Comparison of ENCODE assay signal across 23 mouse cellular contexts in genomic region chr6:20741240-20741639, GRCm38 (mm10).
"Had no signal": no experiment of that assay in that cellular context is flagged by ENCODE, and none has a peak within 500 bp of the region (broad histone marks: within the 10 kb centered on the region; RNA-seq: fewer than 3 reads in every experiment).

No protein-coding gene starts in this region.

- H3K4me3 ChIP-seq: heart, embryonic 10.5 days; heart, embryonic 12.5 days; hindbrain, embryonic 15.5 days; kidney, embryonic 15.5 days; left cerebral cortex, adult 2 months; limb, embryonic 10.5 days; limb, embryonic 12.5 days; liver, embryonic 13.5 days; liver, embryonic 15.5 days had no signal

- H3K27me3 ChIP-seq: heart, embryonic 12.5 days; hindbrain, embryonic 15.5 days; kidney, embryonic 15.5 days; limb, embryonic 12.5 days; liver, embryonic 13.5 days; liver, embryonic 15.5 days had no signal

- DNase-seq: gastrocnemius, postnatal 25 days; heart, adult 18-20 months; heart, postnatal 10 days; heart, postnatal 4 days; kidney, adult 11 months; kidney, adult 2 months; kidney, adult 9 months; kidney, postnatal 14 days; kidney, postnatal 36 days; layer of hippocampus, adult 9-11 months; liver; liver, embryonic 13.5 days had no signal

- H3K4me2 ChIP-seq: heart, embryonic 12.5 days; hindbrain, embryonic 15.5 days; kidney, embryonic 15.5 days; limb, embryonic 12.5 days; liver, embryonic 11.5 days; liver, embryonic 13.5 days; liver, embryonic 15.5 days had no signal

- H3K27ac ChIP-seq: heart, embryonic 10.5 days; hindbrain, embryonic 15.5 days; kidney, embryonic 15.5 days; kidney, postnatal 0 days; left cerebral cortex, adult 2 months; limb, embryonic 10.5 days; limb, embryonic 12.5 days; liver, embryonic 13.5 days; liver, embryonic 15.5 days had no signal

- H3K9me3 ChIP-seq: heart, embryonic 10.5 days; hindbrain, embryonic 15.5 days; kidney, embryonic 15.5 days; limb, embryonic 10.5 days; liver, embryonic 13.5 days; liver, embryonic 15.5 days had no signal

- H3K36me3 ChIP-seq: heart, embryonic 10.5 days; heart, embryonic 12.5 days; hindbrain, embryonic 15.5 days; kidney, embryonic 15.5 days; limb, embryonic 10.5 days; limb, embryonic 12.5 days; liver, embryonic 13.5 days; liver, embryonic 15.5 days had no signal

- H3K4me1 ChIP-seq: heart, embryonic 10.5 days; heart, embryonic 12.5 days; hindbrain, embryonic 15.5 days; kidney, embryonic 15.5 days; limb, embryonic 10.5 days; limb, embryonic 12.5 days; liver, embryonic 13.5 days; liver, embryonic 15.5 days had no signal

- H3K9ac ChIP-seq: heart, embryonic 12.5 days; hindbrain, embryonic 15.5 days; kidney, embryonic 15.5 days; limb, embryonic 12.5 days; liver, embryonic 13.5 days; liver, embryonic 15.5 days had no signal

- ATAC-seq: intestine, embryonic 16.5 days had no signal
